Mouse (Mus musculus): ENCODE data around the gene Zbtb18.

Zbtb18 gene

DNA sequence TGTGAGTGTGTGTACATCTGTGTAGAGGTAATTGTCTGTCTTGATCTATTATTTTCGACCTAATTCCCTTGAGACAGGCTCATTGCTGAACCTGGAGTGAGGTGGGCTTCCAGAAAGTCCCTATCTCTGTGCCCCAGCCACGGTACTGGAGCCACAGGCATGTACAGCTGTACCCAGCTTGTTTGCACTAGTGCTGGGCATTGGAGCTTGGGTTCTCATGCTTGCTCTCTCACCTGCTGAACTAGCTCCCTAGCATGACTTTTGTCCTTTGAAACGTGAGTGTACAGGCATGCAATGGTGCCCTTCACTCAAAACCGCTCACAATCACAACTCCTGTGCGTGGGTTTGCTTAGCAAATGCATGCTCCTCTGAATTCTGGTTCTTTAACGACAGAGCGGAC is 42.1 kb downstream of the Zbtb18 start:
- DNase-seq (ENCODE audit: low spot score), result no peak

DNA sequence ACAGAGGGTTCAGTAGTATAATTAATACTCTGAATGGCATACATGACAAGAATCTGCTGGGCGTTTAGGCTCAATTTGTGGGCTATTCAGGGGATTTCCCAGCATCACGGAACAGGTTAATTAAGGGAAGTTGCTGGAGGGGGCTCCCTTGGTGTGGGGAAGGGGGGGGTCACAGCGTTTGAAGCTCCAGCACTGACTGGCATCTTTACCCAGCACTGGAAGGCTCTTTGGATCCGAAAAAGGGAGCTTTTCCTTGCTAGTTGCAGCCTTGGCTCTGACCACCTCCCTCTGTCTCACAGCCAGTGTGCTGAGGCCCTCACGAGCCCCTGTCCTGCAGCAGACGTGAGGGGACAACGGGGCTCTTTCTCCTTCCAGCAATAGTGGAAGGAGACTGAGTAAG is 42.5 kb downstream of the Zbtb18 start:
- no peak for DNase-seq (ENCODE audit: low spot score)

DNA sequence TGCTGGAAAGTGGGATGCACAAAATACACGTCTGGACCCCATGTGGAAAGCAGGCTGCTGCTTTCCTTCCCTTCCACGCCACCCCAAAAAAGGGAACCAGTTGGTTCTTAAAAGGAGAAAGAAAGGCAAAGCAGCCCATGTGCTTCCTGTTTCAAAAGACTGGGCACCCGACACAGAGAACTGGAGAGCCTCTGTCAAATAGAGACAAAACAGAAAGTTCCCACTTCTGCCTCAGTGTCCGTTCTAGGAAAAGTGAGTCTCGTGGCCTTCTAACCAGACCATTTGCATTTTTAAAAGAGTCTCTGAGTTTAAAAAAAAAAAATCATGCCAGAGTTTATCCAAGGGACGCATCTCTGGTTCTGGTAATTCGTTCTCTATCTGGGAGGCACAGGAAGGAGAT is 47.7 kb downstream of the Zbtb18 start:
- DNase-seq (ENCODE audit: low spot score), result no peak

DNA sequence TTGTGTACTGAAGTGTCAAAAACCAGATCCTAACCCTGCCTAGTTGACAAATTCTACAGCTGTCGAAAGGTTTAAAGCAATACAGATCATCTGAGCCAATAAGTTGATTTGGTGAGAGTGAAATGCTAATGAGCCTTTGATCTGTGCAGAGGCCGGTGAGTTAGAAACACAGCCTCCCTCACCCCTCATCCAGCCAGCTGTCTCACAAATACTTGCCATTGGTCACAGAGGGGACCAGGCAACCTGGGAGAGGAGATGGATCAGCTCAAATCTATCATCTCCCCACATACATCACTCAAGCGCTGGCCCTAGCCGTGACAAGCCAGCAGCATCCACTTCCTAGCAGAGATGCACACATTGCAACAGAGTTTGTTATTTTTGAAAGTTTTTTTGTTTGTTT is 48.7 kb downstream of the Zbtb18 start:
- no peak for DNase-seq (ENCODE audit: low spot score)

DNA sequence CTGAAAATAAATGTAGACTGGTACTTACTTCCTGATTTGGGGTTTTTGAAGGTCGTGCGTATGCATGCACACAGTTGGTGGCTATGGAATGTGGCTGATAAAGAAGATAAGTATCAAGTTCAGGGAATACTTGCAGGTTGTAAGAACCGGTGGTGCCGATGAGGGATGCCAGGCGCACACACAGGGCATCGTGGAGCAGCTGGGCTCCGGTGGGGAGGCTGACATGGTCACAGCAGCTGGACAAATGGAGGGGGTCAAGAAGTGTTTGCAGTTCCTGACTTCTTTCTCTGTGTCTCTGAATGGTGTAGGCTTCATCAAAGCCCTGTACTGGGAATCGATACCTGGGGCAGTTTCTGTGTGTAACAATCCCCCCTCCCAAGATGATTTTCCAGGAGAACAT is 49.1 kb downstream of the Zbtb18 start:
- no peak for DNase-seq (ENCODE audit: low spot score)

DNA sequence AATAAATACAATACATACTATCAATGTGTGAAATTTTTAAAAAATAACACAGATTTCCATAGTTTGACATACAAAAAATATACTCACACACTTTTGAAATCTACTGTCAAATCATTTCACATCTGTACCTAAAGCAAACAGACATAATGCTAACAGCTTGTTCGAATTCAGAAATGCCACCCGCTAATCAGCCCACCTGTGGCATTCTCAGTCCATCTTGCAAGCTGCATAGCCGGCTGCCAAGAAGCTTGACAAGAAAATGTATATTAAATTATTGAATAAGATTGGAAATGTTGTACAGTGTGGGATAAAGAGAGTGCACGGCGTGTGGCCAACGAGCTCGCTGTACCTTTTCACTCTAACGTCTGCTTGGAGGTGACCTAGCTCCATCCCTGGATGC is 52.2 kb downstream of the Zbtb18 start:
- no peak for DNase-seq (ENCODE audit: low spot score)

DNA sequence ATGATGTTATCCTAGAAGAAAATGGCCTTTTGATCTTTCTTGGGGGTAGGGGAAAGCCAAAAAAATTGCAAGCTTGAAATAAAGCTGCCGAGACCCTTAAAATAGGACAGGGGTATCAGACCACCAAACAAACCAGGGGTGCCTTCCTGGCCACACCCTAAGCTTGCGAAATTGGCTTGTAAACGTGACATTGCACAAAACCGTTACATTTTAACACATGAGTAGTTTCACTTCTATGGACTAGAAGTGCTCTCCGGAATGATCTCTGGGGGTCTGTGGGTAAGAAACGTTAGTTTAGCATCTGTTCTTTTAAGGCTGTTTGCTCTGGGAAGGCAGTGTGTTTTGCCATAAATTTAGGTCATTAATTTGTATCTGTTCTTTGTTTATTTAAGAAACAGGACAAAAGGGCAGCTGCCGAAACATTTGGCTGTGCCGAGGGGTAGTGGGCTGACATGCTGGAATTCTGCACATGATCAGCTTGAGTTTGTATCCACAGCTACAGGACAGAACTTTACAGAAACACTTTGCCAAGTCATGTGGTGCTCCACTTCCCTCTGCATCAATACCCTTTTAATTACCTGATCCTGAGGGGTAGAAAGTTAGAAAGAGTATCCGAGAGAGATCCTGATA is 52.9 kb downstream of the Zbtb18 start:
- no peak for DNase-seq (ENCODE audit: low spot score)

Measured in T-cell, adult 2 months (primary cell).